Comparison of ENCODE assay signal across 8 mouse cellular contexts in the genomic region with DNA sequence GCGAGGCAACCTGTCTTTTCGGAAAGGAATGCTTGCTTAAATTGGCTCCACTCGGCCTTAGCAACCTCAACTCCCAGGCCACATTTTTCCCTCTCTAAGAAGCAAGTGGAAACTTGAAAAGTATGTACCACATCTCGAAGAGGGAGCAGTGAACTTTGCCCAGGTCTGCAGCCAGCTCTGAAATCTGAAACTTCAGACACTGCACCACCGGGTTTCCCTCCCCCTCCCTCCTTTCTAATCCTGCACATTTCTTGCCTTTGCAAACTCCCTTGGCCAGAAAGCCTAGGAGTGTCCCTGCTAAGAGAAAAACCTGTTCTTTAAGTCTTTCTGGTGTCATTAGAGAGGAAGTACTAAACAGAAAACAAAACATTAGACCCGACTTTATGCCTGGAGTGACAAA.
A peak's percentile ranks its signal among the peaks of the same experiment; 100 is the strongest.
DNase-seq lines count a peak whose midpoint lies in the region; ATAC-seq lines count a peak whose summit lies in the region.

No protein-coding gene starts in this region.

- peak; percentile 24 for DNase-seq in gastrocnemius, postnatal 14 days
- DNase-seq in gastrocnemius, adult 8-10 months (ENCODE audit: low spot score in 2 of 2) = no peak
- peak; percentile 23 for DNase-seq in ZHBTc4 (ENCODE audit: low read depth, low spot score)
- peak; percentile 65 for DNase-seq in kidney, adult 18-20 months
- peak; percentile 38 for DNase-seq in lung, postnatal 10 days
- DNase-seq in left cerebral cortex, adult 11 months (ENCODE audit: low spot score) = no peak
- no peak for DNase-seq in layer of hippocampus, postnatal 25 days (ENCODE audit: extremely low spot score in 1 of 2, low spot score in 1 of 2)

- intact Hi-C loops in gastrocnemius, postnatal 14 days (cut with DNase I; ENCODE audit: low total_unique reads) = no loop called here

- no peak for ATAC-seq in cerebellum, adult (ENCODE audit: insufficient number of reproducible peaks, low FRiP score, low TSS enrichment)

Comparison
In these comparisons a context has a peak if more than half of its experiments do, and no peak if none do; other contexts are left out.
1. DNase-seq: peak in gastrocnemius, postnatal 14 days (single experiment), ZHBTc4 (single experiment), kidney, adult 18-20 months (single experiment) and lung, postnatal 10 days (single experiment); none in gastrocnemius, adult 8-10 months (0 of 2), left cerebral cortex, adult 11 months (single experiment) and layer of hippocampus, postnatal 25 days (0 of 2).